Mouse (Mus musculus) limb, embryonic 11.5 days (tissue): ENCODE data around the gene Lgals1. TPM values are rescaled to one million over a fixed set of nuclear protein-coding genes. Genes with fewer than 3 reads are reported as not detected.

Source experiments
- ATAC-seq: fragments of 200-750 bp; cut with Nextera tagmentation; 2 replicates; pipeline ENCODE4 v1.8.0; 2017; ENCODE audit warnings: low read depth; ENCODE audit not compliant: insufficient number of reproducible peaks, low FRiP score, low TSS enrichment
- DNase-seq: peaks from one replicate; pipeline ENCODE4 v3.0.0-alpha.2; 2015; ENCODE audit warnings: low spot score
- H3K27ac ChIP-seq: fragments of 300-500 bp; sonication (generic); replicated peaks from 2 replicates; pipeline ENCODE4 v1.5.1; 2014; ENCODE audit warnings: low read depth, mild to moderate bottlenecking, low read length
- H3K27me3 ChIP-seq: fragments of 300-500 bp; sonication (generic); 2 replicates; pipeline ENCODE4 v1.6.1; 2014; ENCODE audit warnings: mild to moderate bottlenecking, low read length, mixed read lengths; ENCODE audit not compliant: control insufficient read depth, insufficient read depth
- H3K36me3 ChIP-seq: fragments of 300-500 bp; sonication (generic); 2 replicates; pipeline ENCODE4 v1.6.1; 2014; ENCODE audit warnings: mild to moderate bottlenecking, low read length, moderate library complexity, mixed read lengths; ENCODE audit not compliant: control insufficient read depth, insufficient read depth
- H3K4me1 ChIP-seq: fragments of 300-500 bp; sonication (generic); 2 replicates; pipeline ENCODE4 v1.6.1; 2014; ENCODE audit warnings: low read length, mixed read lengths; ENCODE audit not compliant: control insufficient read depth, insufficient read depth
- H3K4me2 ChIP-seq: fragments of 300-500 bp; sonication (generic); 2 replicates; pipeline ENCODE4 v1.6.1; 2014; ENCODE audit warnings: low read depth, mild to moderate bottlenecking, moderate library complexity; ENCODE audit not compliant: severe bottlenecking
- H3K4me3 ChIP-seq: fragments of 300-500 bp; sonication (generic); 2 replicates; pipeline ENCODE4 v1.5.1; 2014; ENCODE audit warnings: low read depth, low read length
- H3K9ac ChIP-seq: fragments of 300-500 bp; sonication (generic); 2 replicates; pipeline ENCODE4 v1.6.1; 2014; ENCODE audit warnings: mild to moderate bottlenecking, low read length
- H3K9me3 ChIP-seq: fragments of 300-500 bp; sonication (generic); 2 replicates; pipeline ENCODE4 v1.6.1; 2016; ENCODE audit warnings: low read length; ENCODE audit not compliant: control insufficient read depth
- WGBS: fragments of 180-500 bp; shearing (Covaris S2); extraction: QIAGEN DNeasy Blood & Tissue Kit; methylation state at CpG from one replicate; pipeline ENCODE4 v1.1.7; 2014; 5-methylcytosine and 5-hydroxymethylcytosine counted together
- polyA plus RNA-seq: library from polyadenylated mRNA; unstranded; fragments of >200 nt; fragmentation: Nextera tagmentation; extraction: Ambion mirVana; gene quantifications from 2 replicates; pipeline ENCODE4 v1.2.1, GENCODE M21; 2014

The Lgals1 gene
- polyA plus RNA-seq, 1 experiment from 2014 or later = 570 TPM

GRCm38 (mm10) chr15:78936403-78936802 is 9.9 kb downstream of the Lgals1 start:
- WGBS = 92% methylated on average over 12 of the region's 12 CpGs
- Histone ChIP-seq H3K4me3 (no peak overlapping the region), H3K36me3 (peaks cover 20% of the 10 kb centered on the region), H3K9me3 (no peaks in the 10 kb centered on the region), H3K9ac (0 out of 2 replicates have a peak overlapping the region, but pooled peaks have one; percentile 12), H3K4me2 (0 out of 2 replicates have a peak overlapping the region, but pooled peaks have one; percentile 46), H3K27ac (no peak overlapping the region), H3K4me1 (peaks cover 4% of the 10 kb centered on the region; the same call in 1 of the 2 replicates), H3K27me3 (no peaks in the 10 kb centered on the region)
- DNase-seq = no peak
- no peak for ATAC-seq

- 96% methylated on average over 10 of the region's 10 CpGs for WGBS
- Histone ChIP-seq H3K36me3 (peaks cover 22% of the 10 kb centered on the region), H3K4me1 (peaks cover 4% of the 10 kb centered on the region; the same call in 1 of the 2 replicates), H3K27me3 (no peaks in the 10 kb centered on the region), H3K9ac (no peak overlapping the region), H3K4me3 (no peak overlapping the region), H3K9me3 (no peaks in the 10 kb centered on the region), H3K27ac (no peak overlapping the region), H3K4me2 (no peak overlapping the region)
- no peak for DNase-seq
- no peak for ATAC-seq
Measured at GRCm38 (mm10) chr15:78937311-78937710, 10.8 kb downstream of the Lgals1 start.

GRCm38 (mm10) chr15:78937963-78938362 is 11.4 kb downstream of the Lgals1 start:
- ATAC-seq = no peak
- WGBS = 92% methylated on average over 2 of the region's 2 CpGs

GRCm38 (mm10) chr15:78940325-78940724 is 13.8 kb downstream of the Lgals1 start:
- peaks cover 4% of the 10 kb centered on the region; the same call in 1 of the 2 replicates for H3K4me1 ChIP-seq
- no peaks in the 10 kb centered on the region for H3K9me3 ChIP-seq
- H3K4me3 ChIP-seq = no peak overlapping the region
- H3K27ac ChIP-seq = no peak overlapping the region
- WGBS = 93% methylated on average over 13 of the region's 13 CpGs
- no peak overlapping the region for H3K9ac ChIP-seq
- DNase-seq = no peak
- no peaks in the 10 kb centered on the region for H3K27me3 ChIP-seq
- H3K4me2 ChIP-seq = no peak overlapping the region
- peaks cover 22% of the 10 kb centered on the region for H3K36me3 ChIP-seq
- ATAC-seq = no peak

More at GRCm38 (mm10) chr15:78937963-78938362, 11.4 kb downstream of the Lgals1 start:
- H3K4me1 ChIP-seq = peaks cover 4% of the 10 kb centered on the region; the same call in 1 of the 2 replicates
- no peak overlapping the region for H3K27ac ChIP-seq
- H3K27me3 ChIP-seq = no peaks in the 10 kb centered on the region
- DNase-seq = no peak
- H3K9me3 ChIP-seq = no peaks in the 10 kb centered on the region
- H3K9ac ChIP-seq = no peak overlapping the region
- H3K36me3 ChIP-seq = peaks cover 22% of the 10 kb centered on the region
- no peak overlapping the region for H3K4me3 ChIP-seq
- H3K4me2 ChIP-seq = no peak overlapping the region

GRCm38 (mm10) chr15:78942663-78943062 is 16.1 kb downstream of the Lgals1 start:
- Histone ChIP-seq H3K9ac (no peak overlapping the region; the same call in 1 of the 2 replicates), H3K36me3 (peaks cover 17% of the 10 kb centered on the region), H3K27ac (no peak overlapping the region; the same call in 1 of the 2 replicates), H3K4me2 (peak overlapping the region; percentile 42), H3K9me3 (no peaks in the 10 kb centered on the region), H3K27me3 (no peaks in the 10 kb centered on the region), H3K4me3 (peak overlapping the region; percentile 14), H3K4me1 (no peaks in the 10 kb centered on the region)
- 5% methylated on average over 9 of the region's 9 CpGs for WGBS
- DNase-seq = peak; percentile 90
- ATAC-seq = peak; percentile 26; the same call in 1 of the 2 replicates

GRCm38 (mm10) chr15:78946232-78946631 is 19.7 kb downstream of the Lgals1 start:
- ATAC-seq (no peak), DNase-seq (no peak)
- no peaks in the 10 kb centered on the region for H3K9me3 ChIP-seq
- no peak overlapping the region for H3K4me2 ChIP-seq
- H3K4me3 ChIP-seq = no peak overlapping the region
- H3K9ac ChIP-seq = no peak overlapping the region
- WGBS = 92% methylated on average over 7 of the region's 7 CpGs
- H3K27ac ChIP-seq = no peak overlapping the region
- H3K27me3 ChIP-seq = no peaks in the 10 kb centered on the region
- H3K36me3 ChIP-seq = peaks cover 4% of the 10 kb centered on the region; the same call in 1 of the 2 replicates
- peaks cover 7% of the 10 kb centered on the region for H3K4me1 ChIP-seq

- under 1% methylated on average over 24 of the region's 24 CpGs for WGBS
- peak; percentile 98 for ATAC-seq
- H3K27ac ChIP-seq = peak within 1 kb of the TSS; percentile 53; the same call in 1 of the 2 replicates
- peak within 1 kb of the TSS; percentile 72 for H3K4me2 ChIP-seq
- no peaks in the 10 kb centered on the region for H3K9me3 ChIP-seq
- H3K27me3 ChIP-seq = no peaks in the 10 kb centered on the region
- peak within 1 kb of the TSS; percentile 39 for H3K4me3 ChIP-seq
- H3K4me1 ChIP-seq = peaks cover 7% of the 10 kb centered on the region
- H3K9ac ChIP-seq = peak within 1 kb of the TSS; percentile 65
- no peaks in the 10 kb centered on the region for H3K36me3 ChIP-seq
- peak; percentile 91 for DNase-seq
Measured at GRCm38 (mm10) chr15:78947657-78948056, 21.1 kb downstream of the Lgals1 start, which contains the start of gene Triobp. Gene Triobp, plus strand, starts transcription at chr15:78947724.

GRCm38 (mm10) chr15:78948152-78948725 is 21.7 kb downstream of the Lgals1 start:
- Histone ChIP-seq H3K9ac (peak overlapping the region; percentile 65), H3K4me1 (peaks cover 7% of the 10 kb centered on the region), H3K4me2 (peak overlapping the region; percentile 72), H3K27ac (peak overlapping the region; percentile 53; the same call in 1 of the 2 replicates), H3K4me3 (peak overlapping the region; percentile 39), H3K36me3 (0 out of 2 replicates have a peak, but pooled peaks cover under 1% of the 10 kb centered on the region), H3K9me3 (no peaks in the 10 kb centered on the region), H3K27me3 (no peaks in the 10 kb centered on the region)
- ATAC-seq = no peak; the same call in 1 of the 2 replicates
- 5% methylated on average over 11 of the region's 11 CpGs for WGBS
- peak; percentile 42 for DNase-seq
